Mouse (Mus musculus): ENCODE measurements around the gene Uaca. TPM values are rescaled to one million over a fixed set of nuclear protein-coding genes. Genes with fewer than 3 reads are reported as not detected.

Uaca gene
- polyA plus RNA-seq, 1 experiment = 9.0 TPM

- Histone ChIP-seq H3K4me3 (ENCODE audit: insufficient read depth, low read length) (no peak overlapping the region), H3K27ac (ENCODE audit: insufficient read depth, low read length) (no peak overlapping the region), H3K4me1 (ENCODE audit: control insufficient read depth, insufficient read depth, low read length) (no peaks in the 10 kb centered on the region)
- TF ChIP-seq CTCF (IDR thresholded peaks at IDR 0.05; ENCODE audit: extremely low read depth, insufficient read depth, low read length) (no peak), POLR2A (IDR thresholded peaks at IDR 0.05; ENCODE audit: extremely low read depth, insufficient read depth, low read length) (no peak)
Observed at GRCm38 (mm10) chr9:60826759-60827158, 32.4 kb downstream of the Uaca start.

DNA sequence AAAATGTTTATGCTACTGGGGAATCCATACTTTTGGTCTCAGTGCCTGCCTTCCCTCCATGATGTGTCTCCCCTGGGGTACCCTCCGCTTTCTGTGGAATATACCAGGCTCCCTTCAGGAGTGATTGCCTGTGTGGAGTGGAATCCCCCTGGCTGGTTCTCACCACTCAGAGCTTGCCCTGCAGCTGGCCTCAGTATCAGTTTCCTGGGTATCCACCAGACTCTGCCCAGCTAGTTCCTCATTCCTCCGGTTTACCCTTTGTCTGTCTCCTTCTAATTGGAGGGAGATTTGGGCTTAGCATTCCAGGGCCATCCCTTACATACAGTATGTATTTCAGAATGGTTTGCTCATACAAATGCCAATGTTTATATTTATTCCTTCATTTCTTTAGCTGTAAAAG lies 33.9 kb downstream of the Uaca start:
- H3K4me3 ChIP-seq (ENCODE audit: insufficient read depth, low read length) = no peak overlapping the region
- no peak overlapping the region for H3K27ac ChIP-seq (ENCODE audit: insufficient read depth, low read length)
- no peak for TF ChIP-seq POLR2A (IDR thresholded peaks at IDR 0.05; ENCODE audit: extremely low read depth, insufficient read depth, low read length)
- TF ChIP-seq CTCF (IDR thresholded peaks at IDR 0.05; ENCODE audit: extremely low read depth, insufficient read depth, low read length) = no peak
- H3K4me1 ChIP-seq (ENCODE audit: control insufficient read depth, insufficient read depth, low read length) = no peaks in the 10 kb centered on the region

- H3K4me3 ChIP-seq (ENCODE audit: insufficient read depth, low read length) = no peak overlapping the region
- TF ChIP-seq POLR2A (IDR thresholded peaks at IDR 0.05; ENCODE audit: extremely low read depth, insufficient read depth, low read length) (no peak), CTCF (IDR thresholded peaks at IDR 0.05; ENCODE audit: extremely low read depth, insufficient read depth, low read length) (no peak)
- no peak overlapping the region for H3K27ac ChIP-seq (ENCODE audit: insufficient read depth, low read length)
- H3K4me1 ChIP-seq (ENCODE audit: control insufficient read depth, insufficient read depth, low read length) = no peaks in the 10 kb centered on the region
Observed at GRCm38 (mm10) chr9:60829610-60830009, 35.3 kb downstream of the Uaca start.

DNA sequence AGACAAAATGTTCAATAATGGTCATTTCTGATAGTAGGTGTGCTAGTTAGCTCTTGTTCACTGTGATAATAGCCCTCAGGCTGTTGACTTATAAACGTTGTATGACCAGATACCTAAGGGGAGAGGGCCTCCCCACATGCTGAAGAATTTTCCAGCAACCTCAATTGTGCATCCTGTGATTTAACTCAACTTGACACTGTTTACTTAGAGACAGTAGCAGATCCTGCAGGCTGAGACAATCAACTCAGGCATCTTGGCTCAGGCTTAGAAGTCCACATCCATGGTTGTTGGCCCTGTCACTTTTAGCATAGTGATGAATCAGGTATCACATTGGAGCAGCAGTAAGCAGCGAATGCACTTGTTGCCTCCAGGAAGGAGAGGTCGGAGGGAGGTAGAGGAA lies 35.7 kb downstream of the Uaca start:
- Histone ChIP-seq H3K4me3 (ENCODE audit: insufficient read depth, low read length) (no peak overlapping the region), H3K4me1 (ENCODE audit: control insufficient read depth, insufficient read depth, low read length) (no peaks in the 10 kb centered on the region)
- no peak for TF ChIP-seq POLR2A (IDR thresholded peaks at IDR 0.05; ENCODE audit: extremely low read depth, insufficient read depth, low read length)
- no peak for TF ChIP-seq CTCF (IDR thresholded peaks at IDR 0.05; ENCODE audit: extremely low read depth, insufficient read depth, low read length)

GRCm38 (mm10) chr9:60832233-60832632 lies 37.9 kb downstream of the Uaca start:
- TF ChIP-seq POLR2A (IDR thresholded peaks at IDR 0.05; ENCODE audit: extremely low read depth, insufficient read depth, low read length) (no peak), CTCF (IDR thresholded peaks at IDR 0.05; ENCODE audit: extremely low read depth, insufficient read depth, low read length) (no peak)
- no peaks in the 10 kb centered on the region for H3K4me1 ChIP-seq (ENCODE audit: control insufficient read depth, insufficient read depth, low read length)
- H3K4me3 ChIP-seq (ENCODE audit: insufficient read depth, low read length) = no peak overlapping the region
- no peak overlapping the region for H3K27ac ChIP-seq (ENCODE audit: insufficient read depth, low read length)

More for the DNA sequence above, 35.7 kb downstream of the Uaca start:
- H3K27ac ChIP-seq (ENCODE audit: insufficient read depth, low read length) = no peak overlapping the region

- no peak overlapping the region for H3K27ac ChIP-seq (ENCODE audit: insufficient read depth, low read length)
- H3K4me3 ChIP-seq (ENCODE audit: insufficient read depth, low read length) = no peak overlapping the region
- no peak for TF ChIP-seq CTCF (IDR thresholded peaks at IDR 0.05; ENCODE audit: extremely low read depth, insufficient read depth, low read length)
- TF ChIP-seq POLR2A (IDR thresholded peaks at IDR 0.05; ENCODE audit: extremely low read depth, insufficient read depth, low read length) = no peak
- H3K4me1 ChIP-seq (ENCODE audit: control insufficient read depth, insufficient read depth, low read length) = no peaks in the 10 kb centered on the region
Observed at GRCm38 (mm10) chr9:60836151-60836550, 41.8 kb downstream of the Uaca start.

DNA sequence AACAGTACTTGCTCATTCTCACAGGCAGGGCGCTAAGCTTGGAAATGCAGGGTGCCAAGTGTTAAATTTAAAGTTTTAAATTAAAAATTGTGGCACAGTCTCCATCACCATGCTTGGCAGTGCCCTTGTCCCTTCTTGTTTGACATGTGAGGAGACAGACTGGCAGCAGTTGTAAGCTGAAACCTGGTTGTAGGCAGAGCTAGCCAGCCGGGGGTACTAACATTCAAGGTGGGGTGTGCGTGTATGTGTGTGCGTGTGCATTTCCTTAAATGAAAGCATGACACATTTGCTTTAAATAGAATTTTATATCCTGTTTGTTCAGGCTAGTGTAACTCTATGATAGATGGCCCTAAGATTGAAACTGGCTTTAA lies 42.7 kb downstream of the Uaca start:
- TF ChIP-seq CTCF (IDR thresholded peaks at IDR 0.05; ENCODE audit: extremely low read depth, insufficient read depth, low read length) (no peak), POLR2A (IDR thresholded peaks at IDR 0.05; ENCODE audit: extremely low read depth, insufficient read depth, low read length) (no peak)
- H3K4me1 ChIP-seq (ENCODE audit: control insufficient read depth, insufficient read depth, low read length) = no peaks in the 10 kb centered on the region
- no peak overlapping the region for H3K4me3 ChIP-seq (ENCODE audit: insufficient read depth, low read length)
- H3K27ac ChIP-seq (ENCODE audit: insufficient read depth, low read length) = no peak overlapping the region

GRCm38 (mm10) chr9:60837449-60838141 lies 43.3 kb downstream of the Uaca start:
- H3K4me1 ChIP-seq (ENCODE audit: control insufficient read depth, insufficient read depth, low read length) = no peaks in the 10 kb centered on the region
- TF ChIP-seq CTCF (IDR thresholded peaks at IDR 0.05; ENCODE audit: extremely low read depth, insufficient read depth, low read length) (no peak), POLR2A (IDR thresholded peaks at IDR 0.05; ENCODE audit: extremely low read depth, insufficient read depth, low read length) (no peak)
- H3K27ac ChIP-seq (ENCODE audit: insufficient read depth, low read length) = no peak overlapping the region
- H3K4me3 ChIP-seq (ENCODE audit: insufficient read depth, low read length) = no peak overlapping the region; the same call in 1 of the 2 replicates

- no peak for TF ChIP-seq CTCF (IDR thresholded peaks at IDR 0.05; ENCODE audit: extremely low read depth, insufficient read depth, low read length)
- TF ChIP-seq POLR2A (IDR thresholded peaks at IDR 0.05; ENCODE audit: extremely low read depth, insufficient read depth, low read length) = no peak
- H3K4me3 ChIP-seq (ENCODE audit: insufficient read depth, low read length) = no peak overlapping the region; the same call in 1 of the 2 replicates
- no peaks in the 10 kb centered on the region for H3K4me1 ChIP-seq (ENCODE audit: control insufficient read depth, insufficient read depth, low read length)
- H3K27ac ChIP-seq (ENCODE audit: insufficient read depth, low read length) = no peak overlapping the region
Observed at GRCm38 (mm10) chr9:60838331-60838872, 44.1 kb downstream of the Uaca start.

- Histone ChIP-seq H3K27ac (ENCODE audit: insufficient read depth, low read length) (peak overlapping the region; percentile 42; the same call in 1 of the 2 replicates), H3K4me3 (ENCODE audit: insufficient read depth, low read length) (no peak overlapping the region), H3K4me1 (ENCODE audit: control insufficient read depth, insufficient read depth, low read length) (no peaks in the 10 kb centered on the region)
- TF ChIP-seq POLR2A (IDR thresholded peaks at IDR 0.05; ENCODE audit: extremely low read depth, insufficient read depth, low read length) (no peak), CTCF (IDR thresholded peaks at IDR 0.05; ENCODE audit: extremely low read depth, insufficient read depth, low read length) (no peak)
Observed at GRCm38 (mm10) chr9:60841393-60841792, 47.1 kb downstream of the Uaca start.
